Mouse (Mus musculus) yolk sac, embryonic 10.5 days (tissue): ENCODE results near the gene Ccdc69.

Source experiments
- DNase-seq: peaks from one replicate; pipeline ENCODE4 v3.0.0-alpha.2; 2017; ENCODE audit warnings: low spot score

Gene Ccdc69

DNA sequence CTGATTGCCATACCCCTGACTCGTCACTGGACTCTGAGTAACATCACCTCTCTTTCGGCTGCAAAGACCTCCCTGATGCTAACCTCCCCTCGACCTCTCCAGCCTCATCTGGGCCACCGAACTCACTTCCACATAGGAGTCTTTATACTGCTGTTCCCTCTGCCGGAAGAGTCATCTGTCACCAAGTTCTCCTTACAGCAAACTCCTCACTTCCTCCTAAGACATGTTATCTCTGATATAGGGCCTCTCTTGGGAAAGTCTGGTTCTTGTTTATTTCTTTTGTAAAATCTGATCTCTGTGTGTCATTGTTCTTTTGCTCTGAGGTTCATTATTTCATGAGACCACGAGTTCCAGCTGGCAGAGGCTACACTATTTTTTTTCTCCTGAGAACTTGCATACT lies 69.7 kb downstream of the Ccdc69 start:
- DNase-seq: no peak

DNA sequence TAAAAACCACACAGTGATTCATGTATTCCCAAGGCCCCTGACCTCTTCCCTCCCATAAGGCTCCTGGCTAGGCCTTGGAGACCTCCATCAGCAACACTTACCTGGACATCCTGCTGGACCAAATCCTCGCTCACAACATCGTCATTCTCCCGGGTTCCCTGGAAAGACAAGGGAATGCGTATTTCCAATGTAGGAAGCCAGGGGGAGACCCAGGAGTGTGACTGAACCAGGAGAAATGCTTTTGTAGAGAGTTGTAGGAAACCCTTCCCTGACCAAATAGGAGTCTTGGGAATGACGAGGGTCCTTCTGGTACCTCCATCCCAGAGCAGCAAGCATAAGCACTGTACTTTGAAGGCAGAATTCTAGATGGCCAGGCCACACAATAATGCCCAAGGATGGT lies 72.2 kb downstream of the Ccdc69 start:
- DNase-seq: no peak

DNA sequence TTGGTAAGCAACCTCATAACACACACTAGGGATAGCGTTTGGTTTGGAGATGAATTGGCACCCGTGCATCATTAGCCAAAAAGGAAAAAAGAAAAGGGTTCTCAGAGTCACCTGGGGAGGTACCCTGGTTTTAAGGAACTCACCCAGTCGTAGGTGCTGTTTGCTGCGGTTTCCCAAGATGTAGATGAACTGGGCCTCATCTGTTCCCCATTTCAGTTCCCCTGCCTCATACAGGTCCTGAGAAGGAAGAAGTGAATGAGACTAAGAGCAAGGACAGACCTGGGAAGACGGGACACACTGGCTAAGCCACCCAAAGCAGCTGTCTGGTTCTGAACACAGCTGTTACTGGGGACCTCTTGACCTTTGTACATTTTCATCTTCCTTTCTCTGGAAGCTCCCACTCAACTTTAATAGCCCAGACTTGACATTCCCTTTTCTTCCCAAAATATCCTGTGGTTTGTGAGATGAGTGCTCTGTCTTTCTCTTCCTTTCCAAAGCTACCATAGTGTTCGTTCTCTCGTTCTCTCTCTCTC lies 72.9 kb downstream of the Ccdc69 start:
- no peak for DNase-seq
